Mouse (Mus musculus): ENCODE results near the gene Bag2. TPM values are rescaled to one million over a fixed set of nuclear protein-coding genes. Genes with fewer than 3 reads are reported as not detected.

Gene Bag2
- polyA plus RNA-seq (2015; fragmentation: Nextera tagmentation; extraction: Ambion mirVana) = 42.7 and 42.9 TPM in 2 replicates

- Histone ChIP-seq H3K9me3 (no peaks in the 10 kb centered on the region), H3K27me3 (no peaks in the 10 kb centered on the region)
- under 1% methylated on average over 60 of the region's 61 CpGs for WGBS
Observed at GRCm38 (mm10) chr1:33757491-33758041, at the start of gene Bag2. Bag2 (minus strand) TSS chr1:33757795.

DNA sequence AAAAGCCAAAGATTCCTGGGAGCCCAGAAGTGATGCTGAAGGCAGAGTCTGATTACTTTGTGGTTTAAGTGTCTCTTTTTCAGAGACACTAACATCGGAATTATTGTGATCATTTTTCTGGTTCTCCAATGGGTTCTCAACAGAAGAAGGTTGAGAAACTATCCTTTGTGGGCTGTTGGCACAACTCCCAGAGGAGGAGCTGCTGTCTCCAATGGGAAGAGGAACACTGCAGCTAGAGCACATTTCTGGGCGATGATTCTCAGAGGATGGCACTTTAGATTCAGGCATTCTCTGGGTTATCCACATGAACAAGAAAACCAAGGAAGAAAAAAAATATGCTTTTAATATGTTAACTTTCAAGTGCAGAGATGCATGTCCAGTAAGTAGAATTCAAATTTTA is 45.7 kb upstream of the Bag2 start:
- no peaks in the 10 kb centered on the region for H3K27me3 ChIP-seq
- no peak overlapping the region for H3K9ac ChIP-seq
- no peak for ATAC-seq (ENCODE audit: borderline replicate concordance, extremely low read depth, low FRiP score, low TSS enrichment)
- 96% methylated on average over 2 of the region's 2 CpGs for WGBS
- peaks cover 71% of the 10 kb centered on the region for H3K36me3 ChIP-seq
- no peak overlapping the region for H3K27ac ChIP-seq
- H3K4me1 ChIP-seq = no peaks in the 10 kb centered on the region
- no peak overlapping the region for H3K4me2 ChIP-seq
- H3K9me3 ChIP-seq = no peaks in the 10 kb centered on the region
- H3K4me3 ChIP-seq = no peak overlapping the region

More at GRCm38 (mm10) chr1:33757491-33758041, at the start of gene Bag2:
- Histone ChIP-seq H3K36me3 (0 out of 2 replicates have a peak, but pooled peaks cover 2% of the 10 kb centered on the region), H3K4me2 (peak within 1 kb of the TSS; percentile 89), H3K4me1 (peaks cover 20% of the 10 kb centered on the region), H3K27ac (peak within 1 kb of the TSS; percentile 35; the same call in 1 of the 2 replicates), H3K9ac (peak within 1 kb of the TSS; percentile 72), H3K4me3 (peak within 1 kb of the TSS; percentile 69)
- ATAC-seq (ENCODE audit: borderline replicate concordance, extremely low read depth, low FRiP score, low TSS enrichment) = peak; percentile 89

GRCm38 (mm10) chr1:33799620-33800019 is 42.0 kb upstream of the Bag2 start:
- no peak overlapping the region for H3K4me3 ChIP-seq
- no peak overlapping the region for H3K9ac ChIP-seq
- no peaks in the 10 kb centered on the region for H3K27me3 ChIP-seq
- no peak overlapping the region for H3K4me2 ChIP-seq
- no peak for ATAC-seq (ENCODE audit: borderline replicate concordance, extremely low read depth, low FRiP score, low TSS enrichment)
- WGBS = 79% methylated on average over 3 of the region's 3 CpGs
- no peaks in the 10 kb centered on the region for H3K4me1 ChIP-seq
- no peak overlapping the region for H3K27ac ChIP-seq
- H3K36me3 ChIP-seq = peaks cover 56% of the 10 kb centered on the region
- H3K9me3 ChIP-seq = no peaks in the 10 kb centered on the region

DNA sequence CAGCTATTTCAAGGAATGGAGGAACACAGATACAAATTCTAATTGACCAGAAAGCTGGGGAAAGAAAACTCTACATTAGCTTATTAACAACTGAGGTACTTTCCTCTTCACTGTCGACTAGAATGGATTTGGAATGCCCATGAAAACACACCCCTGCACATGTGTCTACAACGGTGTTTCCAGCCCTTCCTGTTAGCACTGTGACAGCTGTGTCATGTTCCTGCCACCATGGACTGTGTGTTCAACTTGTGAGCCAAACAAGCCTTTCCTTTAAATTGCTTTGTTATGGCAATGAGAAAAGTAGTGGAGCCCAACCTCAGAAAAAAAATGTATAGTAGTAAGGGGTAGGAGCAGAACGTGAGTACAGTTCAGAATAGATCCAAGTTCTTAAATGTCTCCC is 30.9 kb upstream of the Bag2 start:
- WGBS = 20% methylated on average over 3 of the region's 3 CpGs
- H3K9me3 ChIP-seq = no peaks in the 10 kb centered on the region
- peak overlapping the region; percentile 53 for H3K27ac ChIP-seq
- no peak overlapping the region for H3K9ac ChIP-seq
- no peaks in the 10 kb centered on the region for H3K27me3 ChIP-seq
- no peak overlapping the region for H3K4me2 ChIP-seq
- H3K4me1 ChIP-seq = 0 out of 2 replicates have a peak, but pooled peaks cover 14% of the 10 kb centered on the region
- H3K36me3 ChIP-seq = peaks cover 6% of the 10 kb centered on the region; the same call in 1 of the 2 replicates
- peak; percentile 73; the same call in 1 of the 2 replicates for ATAC-seq (ENCODE audit: borderline replicate concordance, extremely low read depth, low FRiP score, low TSS enrichment)
- no peak overlapping the region for H3K4me3 ChIP-seq

- Histone ChIP-seq H3K4me1 (0 out of 2 replicates have a peak, but pooled peaks cover 14% of the 10 kb centered on the region), H3K9me3 (no peaks in the 10 kb centered on the region), H3K4me2 (no peak overlapping the region), H3K9ac (no peak overlapping the region), H3K36me3 (peaks cover 8% of the 10 kb centered on the region; the same call in 1 of the 2 replicates), H3K27me3 (no peaks in the 10 kb centered on the region), H3K27ac (peak overlapping the region; percentile 53; the same call in 1 of the 2 replicates), H3K4me3 (no peak overlapping the region)
- 68% methylated on average over 5 of the region's 5 CpGs for whole genome bisulfite sequencing
- ATAC-seq (ENCODE audit: borderline replicate concordance, extremely low read depth, low FRiP score, low TSS enrichment) = no peak
Observed at GRCm38 (mm10) chr1:33788072-33788471, 30.5 kb upstream of the Bag2 start.

DNA sequence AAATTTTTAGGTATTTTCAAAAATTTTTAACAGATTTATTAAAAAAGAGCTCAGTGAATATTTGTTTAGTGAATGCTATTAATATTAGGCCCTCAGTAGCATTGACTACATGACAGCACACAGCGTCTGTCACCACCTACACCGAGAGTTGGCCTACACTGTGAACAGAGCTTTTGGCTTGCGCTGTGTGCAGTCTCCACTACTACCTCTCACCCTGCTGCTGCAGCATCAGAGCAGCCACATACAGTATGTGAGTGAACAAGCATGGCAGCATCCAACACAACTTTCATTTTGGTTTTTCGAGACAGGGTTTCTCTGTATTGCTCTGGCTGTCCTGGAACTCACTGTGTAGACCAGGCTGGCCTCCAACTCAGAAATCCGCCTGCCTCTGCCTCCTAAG is 27.0 kb upstream of the Bag2 start:
- Histone ChIP-seq H3K27ac (no peak overlapping the region), H3K9me3 (no peaks in the 10 kb centered on the region), H3K4me3 (no peak overlapping the region), H3K36me3 (peaks cover 8% of the 10 kb centered on the region; the same call in 1 of the 2 replicates), H3K4me1 (0 out of 2 replicates have a peak, but pooled peaks cover 11% of the 10 kb centered on the region), H3K9ac (no peak overlapping the region), H3K4me2 (no peak overlapping the region), H3K27me3 (no peaks in the 10 kb centered on the region)
- WGBS = 92% methylated on average over 5 of the region's 5 CpGs
- ATAC-seq (ENCODE audit: borderline replicate concordance, extremely low read depth, low FRiP score, low TSS enrichment) = no peak

DNA sequence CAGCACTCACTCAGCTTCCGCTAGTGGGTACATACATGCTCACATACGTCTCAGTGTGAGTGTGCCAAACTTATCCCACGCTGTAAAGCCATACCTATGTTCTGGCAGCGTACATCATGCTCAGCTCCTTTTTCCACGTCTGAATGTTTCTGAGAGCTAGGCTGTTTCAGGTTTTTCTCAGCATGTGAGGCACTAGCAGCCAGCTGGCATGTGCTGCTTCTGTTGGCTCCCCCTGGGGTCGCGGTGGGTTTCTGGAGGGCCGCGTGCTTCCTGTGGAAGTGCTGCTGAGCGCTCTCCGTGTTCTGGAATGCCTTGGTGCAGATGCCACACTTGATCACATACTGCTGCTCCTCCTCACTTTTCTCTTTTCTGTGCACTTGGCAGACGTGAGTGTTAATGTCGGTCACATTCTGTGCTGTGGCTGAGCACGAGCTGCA is 18.6 kb upstream of the Bag2 start:
- Histone ChIP-seq H3K27me3 (no peaks in the 10 kb centered on the region), H3K36me3 (peaks cover 24% of the 10 kb centered on the region), H3K4me3 (no peak overlapping the region), H3K9me3 (no peaks in the 10 kb centered on the region), H3K4me2 (no peak overlapping the region), H3K9ac (no peak overlapping the region), H3K4me1 (no peaks in the 10 kb centered on the region), H3K27ac (no peak overlapping the region)
- ATAC-seq (ENCODE audit: borderline replicate concordance, extremely low read depth, low FRiP score, low TSS enrichment) = no peak
- WGBS = 85% methylated on average over 14 of the region's 14 CpGs

GRCm38 (mm10) chr1:33772106-33772505 is 14.5 kb upstream of the Bag2 start:
- Histone ChIP-seq H3K27ac (no peak overlapping the region), H3K9ac (no peak overlapping the region), H3K9me3 (no peaks in the 10 kb centered on the region), H3K4me3 (no peak overlapping the region), H3K36me3 (peaks cover 40% of the 10 kb centered on the region), H3K4me1 (0 out of 2 replicates have a peak, but pooled peaks cover 2% of the 10 kb centered on the region), H3K4me2 (no peak overlapping the region), H3K27me3 (no peaks in the 10 kb centered on the region)
- 91% methylated on average over 9 of the region's 9 CpGs for WGBS
- no peak for ATAC-seq (ENCODE audit: borderline replicate concordance, extremely low read depth, low FRiP score, low TSS enrichment)

GRCm38 (mm10) chr1:33771621-33772020 is 14.0 kb upstream of the Bag2 start:
- Histone ChIP-seq H3K27me3 (no peaks in the 10 kb centered on the region), H3K9me3 (no peaks in the 10 kb centered on the region), H3K4me3 (no peak overlapping the region), H3K4me2 (no peak overlapping the region), H3K4me1 (0 out of 2 replicates have a peak, but pooled peaks cover 3% of the 10 kb centered on the region), H3K36me3 (peaks cover 40% of the 10 kb centered on the region), H3K9ac (no peak overlapping the region), H3K27ac (no peak overlapping the region)
- ATAC-seq (ENCODE audit: borderline replicate concordance, extremely low read depth, low FRiP score, low TSS enrichment) = no peak
- 92% methylated on average over 10 of the region's 10 CpGs for WGBS

- no peaks in the 10 kb centered on the region for H3K27me3 ChIP-seq
Observed at GRCm38 (mm10) chr1:33768827-33769226, 11.2 kb upstream of the Bag2 start.

GRCm38 (mm10) chr1:33768091-33768787 is 10.6 kb upstream of the Bag2 start:
- H3K36me3 ChIP-seq = peaks cover 30% of the 10 kb centered on the region
- H3K4me2 ChIP-seq = no peak overlapping the region
- ATAC-seq (ENCODE audit: borderline replicate concordance, extremely low read depth, low FRiP score, low TSS enrichment) = no peak
- H3K4me3 ChIP-seq = no peak overlapping the region
- 87% methylated on average over 1 of the region's 1 CpGs for WGBS
- H3K9ac ChIP-seq = no peak overlapping the region
- H3K27me3 ChIP-seq = no peaks in the 10 kb centered on the region
- no peaks in the 10 kb centered on the region for H3K9me3 ChIP-seq
- H3K27ac ChIP-seq = no peak overlapping the region
- 0 out of 2 replicates have a peak, but pooled peaks cover 3% of the 10 kb centered on the region for H3K4me1 ChIP-seq

More at GRCm38 (mm10) chr1:33768827-33769226, 11.2 kb upstream of the Bag2 start:
- Histone ChIP-seq H3K27ac (no peak overlapping the region), H3K4me3 (no peak overlapping the region), H3K4me2 (no peak overlapping the region), H3K9ac (no peak overlapping the region), H3K36me3 (peaks cover 30% of the 10 kb centered on the region), H3K9me3 (no peaks in the 10 kb centered on the region), H3K4me1 (0 out of 2 replicates have a peak, but pooled peaks cover 3% of the 10 kb centered on the region)
- ATAC-seq (ENCODE audit: borderline replicate concordance, extremely low read depth, low FRiP score, low TSS enrichment) = no peak

Measured in lung, embryonic 15.5 days (tissue).